Comparison of ENCODE assay signal across 21 mouse cellular contexts in genomic region chr11:40884509-40884908, GRCm38 (mm10).
DNase-seq lines count a peak whose midpoint lies in the region; ATAC-seq and TF ChIP-seq lines count a peak whose summit lies in the region.
"Had no signal": no experiment of that assay in that cellular context is flagged by ENCODE, and none has a peak within 500 bp of the region (broad histone marks: within the 10 kb centered on the region; RNA-seq: fewer than 3 reads in every experiment).

No protein-coding gene starts in this region.

- no peak overlapping the region for H3K4me3 ChIP-seq in neural tube, embryonic 12.5 days
- no peak overlapping the region for H3K4me3 ChIP-seq in forebrain, postnatal 0 days (ENCODE audit: low read depth, low read length)
- no peak overlapping the region for H3K4me3 ChIP-seq in midbrain, embryonic 12.5 days
- H3K4me3 ChIP-seq: embryonic facial prominence, embryonic 15.5 days; layer of hippocampus, adult 2 months; stomach, embryonic 15.5 days had no signal

- H3K4me2 ChIP-seq in neural tube, embryonic 12.5 days (replicated peaks) = no peak overlapping the region
- H3K4me2 ChIP-seq in forebrain, postnatal 0 days (ENCODE audit: low read depth) = no peak overlapping the region
- H3K4me2 ChIP-seq in midbrain, embryonic 12.5 days (replicated peaks) = no peak overlapping the region
- H3K4me2 ChIP-seq: embryonic facial prominence, embryonic 15.5 days; heart, embryonic 11.5 days; stomach, embryonic 15.5 days had no signal

- no peak for DNase-seq in neural tube, embryonic 10.5 days (ENCODE audit: extremely low spot score, low spot score)
- DNase-seq in forebrain, postnatal 0 days = no peak
- no peak for DNase-seq in lung, postnatal 25 days (ENCODE audit: low spot score)
- no peak for DNase-seq in lung, postnatal 36 days
- no peak for DNase-seq in testis, postnatal 14 days (ENCODE audit: low spot score)
- DNase-seq: adrenal gland, adult 2 months; cerebellum, adult 9-10 months; gastrocnemius, postnatal 14 days; heart, adult 11 months; kidney, adult 9 months; kidney, postnatal 14 days; right cerebral cortex, postnatal 4 days; thymus, adult 18-20 months; thymus, postnatal 36 days had no signal

- no peaks in the 10 kb centered on the region for H3K36me3 ChIP-seq in neural tube, embryonic 12.5 days
- no peaks in the 10 kb centered on the region for H3K36me3 ChIP-seq in forebrain, postnatal 0 days (ENCODE audit: insufficient read depth)
- H3K36me3 ChIP-seq in midbrain, embryonic 12.5 days = no peaks in the 10 kb centered on the region
- H3K36me3 ChIP-seq: embryonic facial prominence, embryonic 15.5 days; stomach, embryonic 15.5 days had no signal

- H3K9ac ChIP-seq in neural tube, embryonic 12.5 days = no peak overlapping the region
- H3K9ac ChIP-seq in forebrain, postnatal 0 days = no peak overlapping the region
- H3K9ac ChIP-seq in midbrain, embryonic 12.5 days (replicated peaks) = no peak overlapping the region
- H3K9ac ChIP-seq: embryonic facial prominence, embryonic 15.5 days; stomach, embryonic 15.5 days had no signal

- no peaks in the 10 kb centered on the region for H3K9me3 ChIP-seq in neural tube, embryonic 12.5 days
- no peaks in the 10 kb centered on the region for H3K9me3 ChIP-seq in forebrain, postnatal 0 days (ENCODE audit: low read length)
- H3K9me3 ChIP-seq in midbrain, embryonic 12.5 days = no peaks in the 10 kb centered on the region
- H3K9me3 ChIP-seq: embryonic facial prominence, embryonic 15.5 days; stomach, embryonic 15.5 days had no signal

- no peak for TF ChIP-seq CTCF in forebrain, postnatal 0 days (IDR thresholded peaks at IDR 0.05; ENCODE audit: low read depth)

- H3K4me1 ChIP-seq in neural tube, embryonic 12.5 days = no peaks in the 10 kb centered on the region
- H3K4me1 ChIP-seq in forebrain, postnatal 0 days (ENCODE audit: insufficient read depth) = no peaks in the 10 kb centered on the region
- H3K4me1 ChIP-seq in midbrain, embryonic 12.5 days = peaks cover 3% of the 10 kb centered on the region; the same call in 1 of the 2 replicates
- H3K4me1 ChIP-seq: embryonic facial prominence, embryonic 15.5 days; stomach, embryonic 15.5 days had no signal

- no peak overlapping the region for H3K27ac ChIP-seq in neural tube, embryonic 12.5 days
- 0 out of 2 replicates have a peak overlapping the region, but pooled peaks have one; percentile 15 for H3K27ac ChIP-seq in forebrain, postnatal 0 days (ENCODE audit: low read depth, low read length)
- no peak overlapping the region for H3K27ac ChIP-seq in midbrain, embryonic 12.5 days (replicated peaks)
- H3K27ac ChIP-seq: embryonic facial prominence, embryonic 15.5 days; layer of hippocampus, adult 2 months; stomach, embryonic 15.5 days had no signal

- 0 out of 2 replicates have a peak, but pooled peaks have one; percentile 29 for ATAC-seq in neural tube, embryonic 12.5 days (ENCODE audit: low FRiP score, low read depth)
- ATAC-seq in forebrain, postnatal 0 days = peak; percentile 69; the same call in 1 of the 2 replicates
- ATAC-seq in midbrain, embryonic 12.5 days (ENCODE audit: low FRiP score, low read depth) = peak; percentile 89
- ATAC-seq: intestine, embryonic 16.5 days had no signal

- 66% methylated on average over 5 of the region's 5 CpGs for WGBS in neural tube, embryonic 12.5 days
- WGBS in forebrain, postnatal 0 days = 42% methylated on average over 5 of the region's 5 CpGs
- 40% methylated on average over 5 of the region's 5 CpGs for WGBS in midbrain, embryonic 12.5 days

- no peaks in the 10 kb centered on the region for H3K27me3 ChIP-seq in neural tube, embryonic 12.5 days (replicated peaks)
- H3K27me3 ChIP-seq in forebrain, postnatal 0 days (ENCODE audit: insufficient read depth, low read length) = no peaks in the 10 kb centered on the region
- no peaks in the 10 kb centered on the region for H3K27me3 ChIP-seq in midbrain, embryonic 12.5 days
- H3K27me3 ChIP-seq: embryonic facial prominence, embryonic 15.5 days; stomach, embryonic 15.5 days had no signal

Comparison
In these comparisons a context has a peak if more than half of its experiments do, and no peak if none do; other contexts are left out.
1. ATAC-seq: peak in every context shown above with its lines; median percentile 89 in midbrain, embryonic 12.5 days; 69 in forebrain, postnatal 0 days; 29 in neural tube, embryonic 12.5 days.